Mouse (Mus musculus): ENCODE data around the gene Abhd18.

Gene Abhd18

DNA sequence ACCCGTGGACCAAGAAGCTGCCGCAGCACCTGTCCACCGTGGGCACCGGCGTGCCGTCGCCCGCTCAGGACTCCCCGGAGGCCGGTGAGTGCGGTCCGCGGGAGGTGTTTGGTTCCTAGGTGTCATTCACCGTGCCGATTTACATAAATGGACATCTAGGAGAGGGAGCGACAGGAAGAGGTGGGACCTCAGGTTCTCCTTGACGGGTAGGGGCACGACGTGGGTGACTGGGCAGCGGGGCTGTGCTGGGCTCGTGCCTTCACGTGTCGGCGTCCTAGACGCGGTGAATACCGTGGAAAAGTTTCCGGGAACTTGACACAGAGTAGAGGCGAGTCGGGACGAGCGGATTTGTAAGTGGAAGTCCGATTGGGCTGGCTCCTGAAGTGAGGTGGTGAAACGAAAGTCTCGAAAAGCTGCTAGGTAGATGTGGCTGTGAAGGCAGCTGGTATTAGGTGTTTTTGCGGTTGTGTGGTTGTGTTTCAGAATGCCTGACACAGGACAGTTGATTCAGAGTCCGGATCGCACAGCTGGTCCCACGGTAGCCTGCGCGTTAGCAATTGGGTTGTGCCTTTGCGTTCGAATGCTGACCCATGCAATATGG lies 103.9 kb downstream of the Abhd18 start:
- peak; percentile 82 for DNase-seq (ENCODE audit: low read depth)

DNA sequence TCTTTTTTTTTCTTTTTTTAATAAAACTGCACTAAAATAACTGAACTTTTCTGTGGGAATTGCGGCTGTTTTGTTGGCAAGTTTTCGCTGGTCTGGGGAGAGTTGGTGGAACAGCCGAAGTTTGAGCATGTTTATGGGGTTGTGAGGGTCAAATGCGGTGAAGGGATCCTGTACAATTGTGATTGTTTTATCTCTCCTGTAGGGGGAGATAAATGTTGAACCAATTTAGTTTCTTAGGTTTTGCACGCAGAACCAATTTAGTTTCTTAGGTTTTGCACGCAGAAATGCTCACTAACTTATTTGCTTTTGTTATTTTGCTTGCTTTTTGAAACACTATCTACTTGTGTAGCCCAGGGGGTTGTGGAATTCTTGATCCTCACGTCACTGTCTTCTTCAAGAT lies 104.6 kb downstream of the Abhd18 start:
- DNase-seq (ENCODE audit: low read depth): peak; percentile 84

DNA sequence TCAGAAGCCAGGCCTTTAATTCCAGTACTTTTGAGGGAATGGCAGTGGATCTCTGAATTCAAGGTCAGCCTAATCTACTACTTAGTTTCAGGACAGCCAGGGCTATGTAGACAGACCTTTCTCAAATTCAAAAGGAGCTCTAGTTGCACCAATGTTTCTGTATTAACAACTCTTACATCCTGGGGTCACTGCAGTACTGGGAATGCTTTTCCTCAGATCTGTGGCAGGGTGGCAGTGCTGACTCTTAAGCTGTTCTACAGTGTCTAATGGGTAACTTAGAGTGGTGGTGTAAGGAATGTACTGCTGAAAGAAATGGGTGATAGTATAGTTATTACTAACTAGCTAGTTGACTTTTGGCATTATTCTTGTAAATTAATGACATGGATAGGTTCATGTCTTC lies 105.8 kb downstream of the Abhd18 start:
- DNase-seq (ENCODE audit: low read depth): peak; percentile 71

DNA sequence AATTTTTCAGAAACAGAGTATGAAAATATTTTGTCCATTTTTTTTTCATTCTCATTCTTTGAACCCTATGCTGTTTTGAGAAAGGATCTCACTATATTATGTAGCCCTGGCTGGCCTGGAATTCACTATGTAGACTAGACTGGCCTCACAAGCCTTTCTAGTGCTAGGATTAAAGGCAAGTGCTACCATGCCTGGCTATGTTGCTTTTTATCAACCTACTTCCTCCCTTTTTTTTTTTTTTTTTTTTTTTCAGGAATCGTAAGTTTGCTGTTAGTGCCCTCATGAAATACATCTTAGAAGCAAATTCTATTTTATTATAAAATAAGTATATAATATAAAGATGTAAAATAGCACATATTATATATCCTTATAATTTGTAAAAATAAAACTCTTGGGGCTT lies 108.0 kb downstream of the Abhd18 start:
- no peak for DNase-seq (ENCODE audit: low read depth)

DNA sequence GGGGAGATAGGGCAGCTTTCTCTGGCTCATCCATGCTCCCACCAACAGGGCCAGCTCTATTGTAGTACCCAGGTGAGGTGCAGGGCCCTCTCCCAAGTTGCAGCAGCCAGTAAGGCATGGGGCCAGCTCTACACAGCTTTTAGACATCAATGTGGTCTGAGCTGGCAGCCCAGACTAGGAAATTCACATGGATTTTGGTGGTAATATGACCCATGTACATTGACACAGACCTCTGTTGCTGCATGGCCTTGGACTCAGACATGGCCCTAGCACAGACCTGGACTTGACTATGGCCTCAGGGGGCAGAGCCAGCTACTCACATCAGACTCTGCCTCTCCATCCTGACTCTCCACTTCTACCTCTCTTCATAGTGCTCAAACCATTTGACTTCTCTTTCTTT lies 112.1 kb downstream of the Abhd18 start:
- DNase-seq (ENCODE audit: low read depth): no peak

DNA sequence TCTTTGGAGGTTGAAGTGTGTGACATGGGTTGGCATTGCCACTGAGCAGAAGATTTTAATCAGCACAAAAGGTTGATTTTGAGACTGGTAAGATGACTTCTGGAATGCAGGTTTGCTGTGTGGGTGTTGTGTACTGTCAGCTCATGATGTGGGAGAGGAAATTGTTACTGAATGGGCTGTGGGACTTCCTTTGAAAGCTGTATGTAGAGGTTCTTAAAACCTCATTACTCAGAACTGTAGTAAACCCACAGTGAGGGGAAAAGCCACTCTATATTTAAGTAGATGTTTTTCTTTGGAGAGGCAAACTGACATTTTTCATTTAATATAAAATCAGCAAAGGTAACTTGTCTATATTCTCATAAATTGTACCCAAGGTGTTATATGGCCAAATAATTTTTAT lies 134.0 kb downstream of the Abhd18 start:
- no peak for DNase-seq (ENCODE audit: low read depth)

DNA sequence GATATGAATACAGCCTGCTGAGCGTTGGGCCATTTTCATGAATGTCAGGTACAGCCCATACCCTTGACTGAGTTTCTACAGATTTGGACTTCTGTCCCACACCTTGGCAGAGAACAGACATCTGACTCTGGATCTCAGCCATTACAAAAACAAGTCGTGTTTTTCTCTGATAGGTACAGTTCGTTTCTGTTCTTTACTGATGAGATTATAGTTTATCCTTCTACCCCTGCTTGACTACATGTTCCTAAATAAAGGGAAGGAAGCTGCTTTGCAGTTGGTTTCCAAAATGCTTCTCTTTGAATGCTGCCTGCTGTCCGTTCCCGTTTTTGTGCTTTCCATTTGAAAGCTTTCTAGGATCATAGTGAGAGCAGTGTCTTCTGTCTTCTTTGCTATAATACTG lies 140.8 kb downstream of the Abhd18 start:
- no peak for DNase-seq (ENCODE audit: low read depth)

Measured in 416B (cell line).